Mouse (Mus musculus) ES-E14 (cell line): ENCODE results near the gene Rab38. TPM values are rescaled to one million over a fixed set of nuclear protein-coding genes. Genes with fewer than 3 reads are reported as not detected.

Source experiments
- DNase-seq: peaks from one replicate; pipeline ENCODE4 v3.0.0-alpha.2; 2013; ENCODE audit warnings: low read depth, low spot score
- H3K27ac ChIP-seq: 2 replicates; pipeline ENCODE4 v1.5.1; 2012; ENCODE audit warnings: low read depth, mild to moderate bottlenecking, low read length, moderate library complexity, mixed read lengths; ENCODE audit not compliant: poor library complexity, insufficient read depth, severe bottlenecking
- H3K36me3 ChIP-seq: 2 replicates; pipeline ENCODE4 v1.6.1; 2012; ENCODE audit warnings: mild to moderate bottlenecking, low read length, moderate library complexity, mixed read lengths; ENCODE audit not compliant: control insufficient read depth, poor library complexity, insufficient read depth, severe bottlenecking
- H3K4me1 ChIP-seq, 2 experiments: fragments of 150-350 bp in 1 of 2; sonication (generic) in 1 of 2; 2 replicates each; pipeline ENCODE4 v1.6.1; 2012; ENCODE audit warnings: low read length in 2 of 2, mild to moderate bottlenecking in 1 of 2, mixed read lengths in 1 of 2; ENCODE audit not compliant: control insufficient read depth in 2 of 2, insufficient read depth in 2 of 2, poor library complexity in 1 of 2
- H3K4me3 ChIP-seq, 2 experiments: fragments of 150-350 bp in 1 of 2; sonication (generic) in 1 of 2; 2 replicates each; pipeline ENCODE4 v1.5.1; 2012; ENCODE audit warnings: low read length in 2 of 2, low read depth in 1 of 2, mild to moderate bottlenecking in 1 of 2, mixed read lengths in 1 of 2; ENCODE audit not compliant: insufficient read depth in 1 of 2, poor library complexity in 1 of 2, severe bottlenecking in 1 of 2
- H3K9ac ChIP-seq: 2 replicates; pipeline ENCODE4 v1.6.1; 2012; ENCODE audit warnings: low read depth, mild to moderate bottlenecking, low read length, mixed read lengths; ENCODE audit not compliant: poor library complexity, insufficient read depth, severe bottlenecking
- H3K9me3 ChIP-seq: fragments of 150-350 bp; sonication (generic); 2 replicates; pipeline ENCODE4 v1.6.1; 2012; ENCODE audit warnings: low read depth, mild to moderate bottlenecking, low read length; ENCODE audit not compliant: control insufficient read depth, insufficient read depth
- CHD2 ChIP-seq: IDR thresholded peaks from 2 replicates; pipeline ENCODE4 v1.6.1; 2014; ENCODE audit warnings: mild to moderate bottlenecking, low read depth, low read length, inconsistent platforms
- HCFC1 ChIP-seq: IDR thresholded peaks from 2 replicates; pipeline ENCODE4 v1.6.1; 2012; ENCODE audit warnings: low read length, inconsistent platforms, borderline replicate concordance; ENCODE audit not compliant: insufficient read depth
- MAFK ChIP-seq: IDR thresholded peaks from 2 replicates; pipeline ENCODE4 v1.6.1; 2014; ENCODE audit warnings: mild to moderate bottlenecking, low read depth, low read length, inconsistent platforms; ENCODE audit not compliant: insufficient read depth
- ZC3H11A ChIP-seq: IDR thresholded peaks from 2 replicates; pipeline ENCODE4 v1.6.1; 2012; ENCODE audit warnings: low read depth, mild to moderate bottlenecking, inconsistent platforms, low read length, borderline replicate concordance
- ZNF384 ChIP-seq: IDR thresholded peaks from 2 replicates; pipeline ENCODE4 v1.6.1; 2012; ENCODE audit warnings: low read depth, low read length, inconsistent platforms
- in situ Hi-C, 2 experiments: fragments of 600-800 bp; cut with MboI; formaldehyde crosslinking; loops; one replicate each; pipeline ENCODE4 v1.15.1; 2025; ENCODE audit warnings: low sequenced_read_pairs in 2 of 2, inconsistent platforms in 1 of 2; ENCODE audit not compliant: unreplicated experiment in 2 of 2
- total RNA-seq: library from RNA; depleted of rRNA; stranded (reverse); fragments of 300-350 nt; gene quantifications from 2 replicates; pipeline ENCODE4 v1.2.3, GENCODE M21; 2012; rRNA removed

Gene Rab38
- total RNA-seq, 1 experiment: 2.5 TPM

DNA sequence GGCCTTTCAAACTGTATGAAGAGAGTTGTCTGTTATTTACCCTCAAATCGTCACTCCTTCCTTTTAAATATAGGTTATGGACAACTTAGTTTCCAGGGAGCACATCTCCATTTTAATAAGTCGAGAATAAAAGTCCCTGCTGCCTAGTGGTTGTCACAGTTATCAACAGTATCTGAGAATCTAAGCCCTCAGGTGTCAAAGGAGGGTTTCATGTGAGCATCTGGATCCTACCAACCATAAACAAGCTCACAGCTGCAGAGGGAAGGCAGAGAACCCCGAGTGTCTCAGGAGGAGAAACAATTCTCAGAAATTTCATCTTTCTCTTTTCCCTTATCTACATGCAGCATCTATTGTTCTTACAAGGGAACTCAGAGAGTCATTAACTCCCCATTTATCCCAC lies 106.7 kb downstream of the Rab38 start:
- Histone ChIP-seq H3K27ac (no peak overlapping the region), H3K9ac (no peak overlapping the region), H3K4me1 (no peaks in the 10 kb centered on the region), H3K9me3 (no peaks in the 10 kb centered on the region), H3K36me3 (no peaks in the 10 kb centered on the region), H3K4me3 (no peak overlapping the region)
- no peak for DNase-seq
- in situ Hi-C loops: no loop called here
- TF ChIP-seq MAFK (no peak), ZC3H11A (no peak), HCFC1 (no peak), ZNF384 (no peak), CHD2 (no peak)

Other genes starting within 250 kb of the Rab38 start
- 18.9 and 19.7 TPM in 2 replicates for gene Ctsc, start 152.2 kb upstream of the Rab38 start, total RNA-seq